Mouse (Mus musculus): ENCODE data around the gene Cald1. TPM values are rescaled to one million over a fixed set of nuclear protein-coding genes. Genes with fewer than 3 reads are reported as not detected.

Gene Cald1
- polyA plus RNA-seq, 2 experiments: 24.9 to 45.1 TPM

- no peak for DNase-seq (ENCODE audit: low read depth in 3 of 3, low spot score in 3 of 3)
- Histone ChIP-seq H3K4me3 (ENCODE audit: insufficient read depth in 1 of 2, low read depth in 2 of 2, low read length in 2 of 2) (no peak overlapping the region), H3K4me2 (ENCODE audit: low read depth) (no peak overlapping the region), H3K27ac (no peak overlapping the region), H3K9me3 (ENCODE audit: control insufficient read depth, low read length) (no peaks in the 10 kb centered on the region), H3K27me3 (ENCODE audit: control insufficient read depth, insufficient read depth, low read length) (no peaks in the 10 kb centered on the region; the same call in 1 of the 2 replicates), H3K4me1 (replicated peaks; ENCODE audit: control insufficient read depth in 2 of 2, insufficient read depth in 2 of 2, low read length in 1 of 2) (peaks cover 0 to 4% of the 10 kb centered on the region in 2 experiments; a peak in 1 of 4 replicates), H3K36me3 (replicated peaks; ENCODE audit: control insufficient read depth, insufficient read depth, low read depth) (no peaks in the 10 kb centered on the region), H3K9ac (replicated peaks) (no peak overlapping the region)
- ATAC-seq (ENCODE audit: insufficient read depth): no peak
- no peak for TF ChIP-seq EP300 (IDR thresholded peaks at IDR 0.05; ENCODE audit: low read depth)
- TF ChIP-seq CTCF (IDR thresholded peaks at IDR 0.05; ENCODE audit: low read depth): no peak
- 44% methylated on average over 2 of the region's 2 CpGs for WGBS (ENCODE audit: insufficient replicate concordance)
Measured at GRCm38 (mm10) chr6:34688971-34689370, 90.7 kb downstream of the Cald1 start.

GRCm38 (mm10) chr6:34691416-34691815 lies 93.1 kb downstream of the Cald1 start:
- peaks cover 0 to 4% of the 10 kb centered on the region in 2 experiments; a peak in 1 of 4 replicates for H3K4me1 ChIP-seq (replicated peaks; ENCODE audit: control insufficient read depth in 2 of 2, insufficient read depth in 2 of 2, low read length in 1 of 2)
- no peak overlapping the region for H3K9ac ChIP-seq (replicated peaks)
- H3K27ac ChIP-seq: no peak overlapping the region
- TF ChIP-seq CTCF (IDR thresholded peaks at IDR 0.05; ENCODE audit: low read depth) (no peak), EP300 (IDR thresholded peaks at IDR 0.05; ENCODE audit: low read depth) (no peak)
- H3K4me2 ChIP-seq (ENCODE audit: low read depth): no peak overlapping the region
- ATAC-seq (ENCODE audit: insufficient read depth): no peak
- no peak for DNase-seq (ENCODE audit: low read depth in 3 of 3, low spot score in 3 of 3)
- no peaks in the 10 kb centered on the region for H3K36me3 ChIP-seq (replicated peaks; ENCODE audit: control insufficient read depth, insufficient read depth, low read depth)
- H3K9me3 ChIP-seq (ENCODE audit: control insufficient read depth, low read length): no peaks in the 10 kb centered on the region
- H3K27me3 ChIP-seq (ENCODE audit: control insufficient read depth, insufficient read depth, low read length): no peaks in the 10 kb centered on the region
- H3K4me3 ChIP-seq (ENCODE audit: insufficient read depth in 1 of 2, low read depth in 2 of 2, low read length in 2 of 2): no peak overlapping the region
- WGBS (ENCODE audit: insufficient replicate concordance): 67% methylated on average over 7 of the region's 7 CpGs

GRCm38 (mm10) chr6:34694096-34694495 lies 95.8 kb downstream of the Cald1 start:
- ATAC-seq (ENCODE audit: insufficient read depth) (no peak), DNase-seq (ENCODE audit: low read depth in 3 of 3, low spot score in 3 of 3) (no peak)
- Histone ChIP-seq H3K9me3 (ENCODE audit: control insufficient read depth, low read length) (no peaks in the 10 kb centered on the region), H3K9ac (replicated peaks) (no peak overlapping the region), H3K4me1 (replicated peaks; ENCODE audit: control insufficient read depth in 2 of 2, insufficient read depth in 2 of 2, low read length in 1 of 2) (peaks cover 0 to 1% of the 10 kb centered on the region in 2 experiments; a peak in 1 of 4 replicates), H3K4me2 (ENCODE audit: low read depth) (no peak overlapping the region), H3K27me3 (ENCODE audit: control insufficient read depth, insufficient read depth, low read length) (no peaks in the 10 kb centered on the region), H3K4me3 (ENCODE audit: insufficient read depth in 1 of 2, low read depth in 2 of 2, low read length in 2 of 2) (no peak overlapping the region), H3K36me3 (replicated peaks; ENCODE audit: control insufficient read depth, insufficient read depth, low read depth) (no peaks in the 10 kb centered on the region), H3K27ac (no peak overlapping the region)
- 45% methylated on average over 4 of the region's 4 CpGs for WGBS (ENCODE audit: insufficient replicate concordance)
- TF ChIP-seq EP300 (IDR thresholded peaks at IDR 0.05; ENCODE audit: low read depth): no peak
- no peak for TF ChIP-seq CTCF (IDR thresholded peaks at IDR 0.05; ENCODE audit: low read depth)

- WGBS (ENCODE audit: insufficient replicate concordance): 59% methylated on average over 1 of the region's 1 CpGs
- H3K4me3 ChIP-seq (ENCODE audit: insufficient read depth in 1 of 2, low read depth in 2 of 2, low read length in 2 of 2): no peak overlapping the region
- ATAC-seq (ENCODE audit: insufficient read depth): no peak
- no peak overlapping the region for H3K9ac ChIP-seq (replicated peaks)
- H3K36me3 ChIP-seq (replicated peaks; ENCODE audit: control insufficient read depth, insufficient read depth, low read depth): no peaks in the 10 kb centered on the region
- H3K9me3 ChIP-seq (ENCODE audit: control insufficient read depth, low read length): no peaks in the 10 kb centered on the region; the same call in 1 of the 2 replicates
- no peak overlapping the region for H3K27ac ChIP-seq
- TF ChIP-seq CTCF (IDR thresholded peaks at IDR 0.05; ENCODE audit: low read depth): no peak
- TF ChIP-seq EP300 (IDR thresholded peaks at IDR 0.05; ENCODE audit: low read depth): no peak
- DNase-seq (ENCODE audit: low read depth in 3 of 3, low spot score in 3 of 3): no peak
- peaks cover 0 to 7% of the 10 kb centered on the region in 2 experiments; a peak in 1 of 4 replicates for H3K4me1 ChIP-seq (replicated peaks; ENCODE audit: control insufficient read depth in 2 of 2, insufficient read depth in 2 of 2, low read length in 1 of 2)
- H3K27me3 ChIP-seq (ENCODE audit: control insufficient read depth, insufficient read depth, low read length): no peaks in the 10 kb centered on the region
- H3K4me2 ChIP-seq (ENCODE audit: low read depth): no peak overlapping the region
Measured at GRCm38 (mm10) chr6:34703421-34704120, 105.3 kb downstream of the Cald1 start.

- Histone ChIP-seq H3K4me2 (ENCODE audit: low read depth) (no peak overlapping the region), H3K36me3 (replicated peaks; ENCODE audit: control insufficient read depth, insufficient read depth, low read depth) (no peaks in the 10 kb centered on the region), H3K4me3 (ENCODE audit: insufficient read depth in 1 of 2, low read depth in 2 of 2, low read length in 2 of 2) (no peak overlapping the region), H3K27ac (no peak overlapping the region), H3K27me3 (ENCODE audit: control insufficient read depth, insufficient read depth, low read length) (no peaks in the 10 kb centered on the region), H3K9ac (replicated peaks) (no peak overlapping the region), H3K4me1 (replicated peaks; ENCODE audit: control insufficient read depth in 2 of 2, insufficient read depth in 2 of 2, low read length in 1 of 2) (peaks cover 0 to 7% of the 10 kb centered on the region in 2 experiments; a peak in 1 of 4 replicates), H3K9me3 (ENCODE audit: control insufficient read depth, low read length) (no peaks in the 10 kb centered on the region; the same call in 1 of the 2 replicates)
- TF ChIP-seq EP300 (IDR thresholded peaks at IDR 0.05; ENCODE audit: low read depth): no peak
- TF ChIP-seq CTCF (IDR thresholded peaks at IDR 0.05; ENCODE audit: low read depth): no peak
- no peak for DNase-seq (ENCODE audit: low read depth in 3 of 3, low spot score in 3 of 3)
- 51% methylated on average over 2 of the region's 2 CpGs for WGBS (ENCODE audit: insufficient replicate concordance)
- no peak for ATAC-seq (ENCODE audit: insufficient read depth)
Measured at GRCm38 (mm10) chr6:34707521-34707920, 109.2 kb downstream of the Cald1 start.
